Mouse (Mus musculus): ENCODE data around the gene Rasl11a. TPM values are rescaled to one million over a fixed set of nuclear protein-coding genes. Genes with fewer than 3 reads are reported as not detected.

The Rasl11a gene
- polyA plus RNA-seq, 1 experiment, result 35.3 TPM

GRCm38 (mm10) chr5:146813421-146813820, 31.4 kb upstream of the Rasl11a start:
- no peaks in the 10 kb centered on the region for H3K36me3 ChIP-seq (ENCODE audit: control insufficient read depth, insufficient read depth)
- no peaks in the 10 kb centered on the region for H3K27me3 ChIP-seq (ENCODE audit: control insufficient read depth, insufficient read depth, insufficient read length)
- no peak overlapping the region for H3ac ChIP-seq (ENCODE audit: control insufficient read depth, insufficient read length, low read depth)
- no peak for TF ChIP-seq MAX (IDR thresholded peaks at IDR 0.05)
- TF ChIP-seq CEBPB (IDR thresholded peaks at IDR 0.05; ENCODE audit: low read depth), result no peak
- TF ChIP-seq USF1 (IDR thresholded peaks at IDR 0.05; ENCODE audit: low read depth), result no peak
- TF ChIP-seq MYOD1 (IDR thresholded peaks at IDR 0.05; ENCODE audit: control insufficient read depth, insufficient read length, low read depth), result no peak
- TF ChIP-seq CTCF (IDR thresholded peaks at IDR 0.05; ENCODE audit: control insufficient read depth, insufficient read depth, insufficient read length), result no peak
- TF ChIP-seq FOSL1 (IDR thresholded peaks at IDR 0.05; ENCODE audit: insufficient read depth, low read length, poor library complexity, severe bottlenecking), result no peak
- no peak for TF ChIP-seq MYOG (IDR thresholded peaks at IDR 0.05; ENCODE audit: control insufficient read depth, extremely low read depth, insufficient read length)
- no peaks in the 10 kb centered on the region for H3K79me3 ChIP-seq (ENCODE audit: low read depth)
- H3K79me2 ChIP-seq (ENCODE audit: control insufficient read depth, insufficient read depth), result no peaks in the 10 kb centered on the region
- H3K4me3 ChIP-seq (ENCODE audit: insufficient read depth, poor library complexity, severe bottlenecking), result no peak overlapping the region

GRCm38 (mm10) chr5:146815394-146815793, 29.5 kb upstream of the Rasl11a start:
- Histone ChIP-seq H3K27me3 (ENCODE audit: control insufficient read depth, insufficient read depth, insufficient read length) (no peaks in the 10 kb centered on the region), H3ac (ENCODE audit: control insufficient read depth, insufficient read length, low read depth) (no peak overlapping the region), H3K79me2 (ENCODE audit: control insufficient read depth, insufficient read depth) (no peaks in the 10 kb centered on the region), H3K36me3 (ENCODE audit: control insufficient read depth, insufficient read depth) (no peaks in the 10 kb centered on the region), H3K4me3 (ENCODE audit: insufficient read depth, poor library complexity, severe bottlenecking) (no peak overlapping the region), H3K79me3 (ENCODE audit: low read depth) (no peaks in the 10 kb centered on the region)
- TF ChIP-seq FOSL1 (IDR thresholded peaks at IDR 0.05; ENCODE audit: insufficient read depth, low read length, poor library complexity, severe bottlenecking) (no peak), USF1 (IDR thresholded peaks at IDR 0.05; ENCODE audit: low read depth) (no peak), CEBPB (IDR thresholded peaks at IDR 0.05; ENCODE audit: low read depth) (no peak), MYOG (IDR thresholded peaks at IDR 0.05; ENCODE audit: control insufficient read depth, extremely low read depth, insufficient read length) (no peak), MAX (IDR thresholded peaks at IDR 0.05) (no peak), CTCF (IDR thresholded peaks at IDR 0.05; ENCODE audit: control insufficient read depth, insufficient read depth, insufficient read length) (no peak), MYOD1 (IDR thresholded peaks at IDR 0.05; ENCODE audit: control insufficient read depth, insufficient read length, low read depth) (no peak)

GRCm38 (mm10) chr5:146817583-146817982, 27.3 kb upstream of the Rasl11a start:
- Histone ChIP-seq H3K4me3 (ENCODE audit: insufficient read depth, poor library complexity, severe bottlenecking) (no peak overlapping the region), H3ac (ENCODE audit: control insufficient read depth, insufficient read length, low read depth) (no peak overlapping the region), H3K79me3 (ENCODE audit: low read depth) (no peaks in the 10 kb centered on the region), H3K79me2 (ENCODE audit: control insufficient read depth, insufficient read depth) (no peaks in the 10 kb centered on the region), H3K27me3 (ENCODE audit: control insufficient read depth, insufficient read depth, insufficient read length) (no peaks in the 10 kb centered on the region), H3K36me3 (ENCODE audit: control insufficient read depth, insufficient read depth) (no peaks in the 10 kb centered on the region)
- no peak for TF ChIP-seq CEBPB (IDR thresholded peaks at IDR 0.05; ENCODE audit: low read depth)
- TF ChIP-seq CTCF (IDR thresholded peaks at IDR 0.05; ENCODE audit: control insufficient read depth, insufficient read depth, insufficient read length), result no peak
- no peak for TF ChIP-seq MYOD1 (IDR thresholded peaks at IDR 0.05; ENCODE audit: control insufficient read depth, insufficient read length, low read depth)
- no peak for TF ChIP-seq MYOG (IDR thresholded peaks at IDR 0.05; ENCODE audit: control insufficient read depth, extremely low read depth, insufficient read length)
- TF ChIP-seq USF1 (IDR thresholded peaks at IDR 0.05; ENCODE audit: low read depth), result no peak
- TF ChIP-seq MAX (IDR thresholded peaks at IDR 0.05), result no peak
- TF ChIP-seq FOSL1 (IDR thresholded peaks at IDR 0.05; ENCODE audit: insufficient read depth, low read length, poor library complexity, severe bottlenecking), result no peak

- H3K36me3 ChIP-seq (ENCODE audit: control insufficient read depth, insufficient read depth), result no peaks in the 10 kb centered on the region
- H3K79me2 ChIP-seq (ENCODE audit: control insufficient read depth, insufficient read depth), result no peaks in the 10 kb centered on the region
- H3K27me3 ChIP-seq (ENCODE audit: control insufficient read depth, insufficient read depth, insufficient read length), result no peaks in the 10 kb centered on the region
- H3ac ChIP-seq (ENCODE audit: control insufficient read depth, insufficient read length, low read depth), result no peak overlapping the region
- H3K4me3 ChIP-seq (ENCODE audit: insufficient read depth, poor library complexity, severe bottlenecking), result no peak overlapping the region
- TF ChIP-seq CTCF (IDR thresholded peaks at IDR 0.05; ENCODE audit: control insufficient read depth, insufficient read depth, insufficient read length), result no peak
- no peak for TF ChIP-seq FOSL1 (IDR thresholded peaks at IDR 0.05; ENCODE audit: insufficient read depth, low read length, poor library complexity, severe bottlenecking)
- TF ChIP-seq USF1 (IDR thresholded peaks at IDR 0.05; ENCODE audit: low read depth), result no peak
- TF ChIP-seq MYOG (IDR thresholded peaks at IDR 0.05; ENCODE audit: control insufficient read depth, extremely low read depth, insufficient read length), result no peak
- no peak for TF ChIP-seq MYOD1 (IDR thresholded peaks at IDR 0.05; ENCODE audit: control insufficient read depth, insufficient read length, low read depth)
- no peak for TF ChIP-seq MAX (IDR thresholded peaks at IDR 0.05)
- no peak for TF ChIP-seq CEBPB (IDR thresholded peaks at IDR 0.05; ENCODE audit: low read depth)
- no peaks in the 10 kb centered on the region for H3K79me3 ChIP-seq (ENCODE audit: low read depth)
Measured at GRCm38 (mm10) chr5:146818906-146819623, 25.8 kb upstream of the Rasl11a start.

- no peak overlapping the region for H3ac ChIP-seq (ENCODE audit: control insufficient read depth, insufficient read length, low read depth)
- H3K79me2 ChIP-seq (ENCODE audit: control insufficient read depth, insufficient read depth), result no peaks in the 10 kb centered on the region
- no peaks in the 10 kb centered on the region for H3K27me3 ChIP-seq (ENCODE audit: control insufficient read depth, insufficient read depth, insufficient read length)
- no peak for TF ChIP-seq MAX (IDR thresholded peaks at IDR 0.05)
- no peak for TF ChIP-seq CEBPB (IDR thresholded peaks at IDR 0.05; ENCODE audit: low read depth)
- no peak for TF ChIP-seq CTCF (IDR thresholded peaks at IDR 0.05; ENCODE audit: control insufficient read depth, insufficient read depth, insufficient read length)
- TF ChIP-seq MYOG (IDR thresholded peaks at IDR 0.05; ENCODE audit: control insufficient read depth, extremely low read depth, insufficient read length), result no peak
- H3K36me3 ChIP-seq (ENCODE audit: control insufficient read depth, insufficient read depth), result no peaks in the 10 kb centered on the region
- H3K4me3 ChIP-seq (ENCODE audit: insufficient read depth, poor library complexity, severe bottlenecking), result no peak overlapping the region
- H3K79me3 ChIP-seq (ENCODE audit: low read depth), result no peaks in the 10 kb centered on the region
Measured at GRCm38 (mm10) chr5:146823005-146823404, 21.9 kb upstream of the Rasl11a start.

All from C2C12 (cell line).